Mouse (Mus musculus) forebrain, embryonic 13.5 days (tissue): ENCODE measurements around the gene Rbpjl. TPM values are rescaled to one million over a fixed set of nuclear protein-coding genes. Genes with fewer than 3 reads are reported as not detected.

Experiments
- ATAC-seq: fragments of 200-750 bp; cut with Nextera tagmentation; 2 replicates; pipeline ENCODE4 v1.8.0; 2017
- H3K27ac ChIP-seq: fragments of 300-500 bp; sonication (generic); 2 replicates; pipeline ENCODE4 v1.5.1; 2015; ENCODE audit warnings: inconsistent platforms, mild to moderate bottlenecking, moderate library complexity
- H3K27me3 ChIP-seq: fragments of 300-500 bp; sonication (generic); 2 replicates; pipeline ENCODE4 v1.6.1; 2015; ENCODE audit warnings: mild to moderate bottlenecking, inconsistent platforms
- H3K36me3 ChIP-seq: fragments of 300-500 bp; sonication (generic); 2 replicates; pipeline ENCODE4 v1.6.1; 2015; ENCODE audit warnings: mild to moderate bottlenecking, inconsistent platforms; ENCODE audit not compliant: poor library complexity, severe bottlenecking
- H3K4me1 ChIP-seq: fragments of 300-500 bp; sonication (generic); 2 replicates; pipeline ENCODE4 v1.6.1; 2015; ENCODE audit warnings: inconsistent platforms
- H3K4me2 ChIP-seq: fragments of 300-500 bp; sonication (generic); 2 replicates; pipeline ENCODE4 v1.6.1; 2015; ENCODE audit warnings: inconsistent platforms, mild to moderate bottlenecking, moderate library complexity
- H3K4me3 ChIP-seq: fragments of 300-500 bp; sonication (generic); 2 replicates; pipeline ENCODE4 v1.5.1; 2015; ENCODE audit warnings: mild to moderate bottlenecking, inconsistent platforms
- H3K9ac ChIP-seq: fragments of 300-500 bp; sonication (generic); 2 replicates; pipeline ENCODE4 v1.6.1; 2015; ENCODE audit warnings: mild to moderate bottlenecking, inconsistent platforms
- H3K9me3 ChIP-seq: fragments of 300-500 bp; sonication (generic); replicated peaks from 2 replicates; pipeline ENCODE4 v1.6.1; 2016; ENCODE audit warnings: inconsistent platforms
- WGBS: fragments of 180-500 bp; shearing (Covaris S2); methylation state at CpG from one replicate; pipeline ENCODE4 v1.1.7; 2015; 5-methylcytosine and 5-hydroxymethylcytosine counted together
- polyA plus RNA-seq: library from polyadenylated mRNA; unstranded; fragments of >200 nt; fragmentation: Nextera tagmentation; extraction: Ambion mirVana; gene quantifications from 2 replicates; pipeline ENCODE4 v1.2.1, GENCODE M21; 2015

The Rbpjl gene
- polyA plus RNA-seq = not detected in 2 replicates

- Histone ChIP-seq H3K4me3 (no peak within 1 kb of the TSS), H3K27me3 (peaks cover 92% of the 10 kb centered on the region), H3K4me2 (no peak within 1 kb of the TSS), H3K36me3 (no peaks in the 10 kb centered on the region), H3K9me3 (peaks cover 3% of the 10 kb centered on the region), H3K27ac (no peak within 1 kb of the TSS), H3K9ac (no peak within 1 kb of the TSS), H3K4me1 (peaks cover 11% of the 10 kb centered on the region)
- WGBS = 4% methylated on average over 17 of the region's 17 CpGs
- ATAC-seq = peak; percentile 27; the same call in 1 of the 2 replicates
Observed at GRCm38 (mm10) chr2:164402906-164403305, at the start of gene Rbpjl. Gene Rbpjl (plus strand): TSS chr2:164403141.

- Histone ChIP-seq H3K4me3 (no peak overlapping the region), H3K27ac (no peak overlapping the region), H3K4me1 (no peaks in the 10 kb centered on the region), H3K4me2 (no peak overlapping the region), H3K36me3 (no peaks in the 10 kb centered on the region), H3K9me3 (no peaks in the 10 kb centered on the region), H3K27me3 (no peaks in the 10 kb centered on the region), H3K9ac (no peak overlapping the region)
- ATAC-seq = no peak
- 87% methylated on average over 11 of the region's 11 CpGs for WGBS
Observed at GRCm38 (mm10) chr2:164353356-164353755, 49.6 kb upstream of the Rbpjl start.

- Histone ChIP-seq H3K9ac (no peak overlapping the region), H3K4me2 (no peak overlapping the region), H3K27ac (no peak overlapping the region), H3K9me3 (no peaks in the 10 kb centered on the region), H3K27me3 (no peaks in the 10 kb centered on the region), H3K4me1 (no peaks in the 10 kb centered on the region), H3K36me3 (no peaks in the 10 kb centered on the region), H3K4me3 (no peak overlapping the region)
- WGBS = 82% methylated on average over 11 of the region's 11 CpGs
- no peak for ATAC-seq
Observed at GRCm38 (mm10) chr2:164356177-164356967, 46.6 kb upstream of the Rbpjl start.

GRCm38 (mm10) chr2:164358373-164358772 lies 44.6 kb upstream of the Rbpjl start:
- no peaks in the 10 kb centered on the region for H3K4me1 ChIP-seq
- 0 out of 2 replicates have a peak, but pooled peaks cover 2% of the 10 kb centered on the region for H3K27me3 ChIP-seq
- no peak overlapping the region for H3K27ac ChIP-seq
- H3K4me3 ChIP-seq = no peak overlapping the region
- no peaks in the 10 kb centered on the region for H3K36me3 ChIP-seq
- ATAC-seq = no peak
- H3K9me3 ChIP-seq = no peaks in the 10 kb centered on the region
- H3K9ac ChIP-seq = no peak overlapping the region
- H3K4me2 ChIP-seq = no peak overlapping the region
- WGBS = 78% methylated on average over 3 of the region's 3 CpGs

- Histone ChIP-seq H3K4me3 (no peak overlapping the region), H3K27me3 (0 out of 2 replicates have a peak, but pooled peaks cover 2% of the 10 kb centered on the region), H3K36me3 (no peaks in the 10 kb centered on the region), H3K9ac (no peak overlapping the region), H3K4me2 (no peak overlapping the region), H3K9me3 (no peaks in the 10 kb centered on the region), H3K4me1 (no peaks in the 10 kb centered on the region), H3K27ac (no peak overlapping the region)
- no peak for ATAC-seq
- 85% methylated on average over 5 of the region's 5 CpGs for WGBS
Observed at GRCm38 (mm10) chr2:164359031-164359430, 43.9 kb upstream of the Rbpjl start.

GRCm38 (mm10) chr2:164359668-164360067 lies 43.3 kb upstream of the Rbpjl start:
- no peak for ATAC-seq
- no peak overlapping the region for H3K9ac ChIP-seq
- no peak overlapping the region for H3K4me2 ChIP-seq
- 0 out of 2 replicates have a peak, but pooled peaks cover 2% of the 10 kb centered on the region for H3K27me3 ChIP-seq
- H3K36me3 ChIP-seq = no peaks in the 10 kb centered on the region
- H3K4me1 ChIP-seq = no peaks in the 10 kb centered on the region
- H3K4me3 ChIP-seq = no peak overlapping the region
- H3K9me3 ChIP-seq = no peaks in the 10 kb centered on the region
- H3K27ac ChIP-seq = no peak overlapping the region
- WGBS = 84% methylated on average over 5 of the region's 5 CpGs

- no peak overlapping the region for H3K4me3 ChIP-seq
- H3K27ac ChIP-seq = no peak overlapping the region
- 0 out of 2 replicates have a peak, but pooled peaks cover 2% of the 10 kb centered on the region for H3K27me3 ChIP-seq
- H3K36me3 ChIP-seq = no peaks in the 10 kb centered on the region
- no peak overlapping the region for H3K4me2 ChIP-seq
- no peak for ATAC-seq
- 36% methylated on average over 13 of the region's 13 CpGs for WGBS
- no peak overlapping the region for H3K9ac ChIP-seq
- H3K9me3 ChIP-seq = no peaks in the 10 kb centered on the region
- H3K4me1 ChIP-seq = no peaks in the 10 kb centered on the region
Observed at GRCm38 (mm10) chr2:164360974-164361657, 41.8 kb upstream of the Rbpjl start.

- 41% methylated on average over 3 of the region's 3 CpGs for WGBS
- no peaks in the 10 kb centered on the region for H3K36me3 ChIP-seq
Observed at GRCm38 (mm10) chr2:164366947-164367346, 36.0 kb upstream of the Rbpjl start.

GRCm38 (mm10) chr2:164368620-164369105 lies 34.3 kb upstream of the Rbpjl start:
- Histone ChIP-seq H3K27ac (no peak overlapping the region), H3K4me3 (no peak overlapping the region), H3K9ac (no peak overlapping the region), H3K4me1 (no peaks in the 10 kb centered on the region), H3K9me3 (no peaks in the 10 kb centered on the region; the same call in 1 of the 2 replicates), H3K36me3 (no peaks in the 10 kb centered on the region), H3K4me2 (no peak overlapping the region), H3K27me3 (no peaks in the 10 kb centered on the region)
- no peak for ATAC-seq
- WGBS = 87% methylated on average over 6 of the region's 6 CpGs

More at GRCm38 (mm10) chr2:164366947-164367346, 36.0 kb upstream of the Rbpjl start:
- 0 out of 2 replicates have a peak, but pooled peaks cover 2% of the 10 kb centered on the region for H3K27me3 ChIP-seq
- no peaks in the 10 kb centered on the region for H3K4me1 ChIP-seq
- ATAC-seq = no peak
- no peaks in the 10 kb centered on the region for H3K9me3 ChIP-seq
- no peak overlapping the region for H3K4me2 ChIP-seq
- H3K27ac ChIP-seq = no peak overlapping the region
- H3K4me3 ChIP-seq = no peak overlapping the region
- H3K9ac ChIP-seq = no peak overlapping the region

- Histone ChIP-seq H3K27me3 (no peaks in the 10 kb centered on the region), H3K36me3 (no peaks in the 10 kb centered on the region), H3K4me2 (no peak overlapping the region), H3K4me1 (no peaks in the 10 kb centered on the region), H3K9ac (no peak overlapping the region), H3K4me3 (no peak overlapping the region), H3K27ac (no peak overlapping the region), H3K9me3 (no peaks in the 10 kb centered on the region; the same call in 1 of the 2 replicates)
- no peak for ATAC-seq
- 79% methylated on average over 3 of the region's 3 CpGs for WGBS
Observed at GRCm38 (mm10) chr2:164371371-164371770, 31.6 kb upstream of the Rbpjl start.

- Histone ChIP-seq H3K9me3 (no peaks in the 10 kb centered on the region; the same call in 1 of the 2 replicates), H3K4me2 (no peak overlapping the region), H3K4me1 (no peaks in the 10 kb centered on the region), H3K4me3 (no peak overlapping the region), H3K27me3 (no peaks in the 10 kb centered on the region), H3K27ac (no peak overlapping the region), H3K36me3 (no peaks in the 10 kb centered on the region), H3K9ac (no peak overlapping the region)
- WGBS = 42% methylated on average over 3 of the region's 3 CpGs
- no peak for ATAC-seq
Observed at GRCm38 (mm10) chr2:164372408-164373053, 30.4 kb upstream of the Rbpjl start.

- H3K4me3 ChIP-seq = no peak overlapping the region
- no peaks in the 10 kb centered on the region; the same call in 1 of the 2 replicates for H3K9me3 ChIP-seq
- ATAC-seq = no peak
- no peaks in the 10 kb centered on the region for H3K27me3 ChIP-seq
- no peak overlapping the region for H3K4me2 ChIP-seq
- WGBS = 60% methylated on average over 4 of the region's 4 CpGs
- no peak overlapping the region for H3K27ac ChIP-seq
- no peaks in the 10 kb centered on the region for H3K36me3 ChIP-seq
- no peak overlapping the region for H3K9ac ChIP-seq
- H3K4me1 ChIP-seq = no peaks in the 10 kb centered on the region
Observed at GRCm38 (mm10) chr2:164373187-164373586, 29.8 kb upstream of the Rbpjl start.
